Mouse (Mus musculus) cortical plate, adult 2 months (tissue): Measurements from ENCODE around the gene Lbp.

Experiments used
- CTCF ChIP-seq: fragments of 200-500 bp; IDR thresholded peaks from 2 replicates; pipeline ENCODE4 v1.5.1; 2011; ENCODE audit warnings: mild to moderate bottlenecking, control low read depth, low read length; ENCODE audit not compliant: insufficient read depth; ENCODE audit errors: extremely low read depth
- POLR2A ChIP-seq: fragments of 200-500 bp; IDR thresholded peaks from 2 replicates; pipeline ENCODE4 v1.6.1; 2011; ENCODE audit warnings: mild to moderate bottlenecking, low read length, control low read depth; ENCODE audit not compliant: insufficient read depth; ENCODE audit errors: extremely low read depth

GRCm38 (mm10) chr2:158334356-158334755 lies 28.1 kb downstream of the Lbp start:
- no peak for TF ChIP-seq POLR2A
- no peak for TF ChIP-seq CTCF
